Mouse (Mus musculus) heart, embryonic 13.5 days (tissue): ENCODE data around the gene Gm3269. TPM values are rescaled to one million over a fixed set of nuclear protein-coding genes. Genes with fewer than 3 reads are reported as not detected.
A peak's percentile ranks its signal among the peaks of the same experiment; 100 is the strongest.
"Not testable (repeated sequence)": the region's sequence is repeated elsewhere in the genome, so short reads cannot be mapped to it uniquely, and the experiment has no call there.

Experiments used
- ATAC-seq: fragments of 200-750 bp; cut with Nextera tagmentation; 2 replicates; pipeline ENCODE4 v1.8.0; 2017; ENCODE audit warnings: moderate TSS enrichment; ENCODE audit not compliant: insufficient number of reproducible peaks, low FRiP score, low TSS enrichment; ENCODE audit errors: extremely low read depth
- H3K27ac ChIP-seq: fragments of 300-500 bp; sonication (generic); replicated peaks from 2 replicates; pipeline ENCODE4 v1.5.1; 2015; ENCODE audit warnings: moderate library complexity, mild to moderate bottlenecking, inconsistent platforms
- H3K27me3 ChIP-seq: fragments of 300-500 bp; sonication (generic); replicated peaks from 2 replicates; pipeline ENCODE4 v1.6.1; 2015; ENCODE audit warnings: mild to moderate bottlenecking, inconsistent platforms
- H3K36me3 ChIP-seq: fragments of 300-500 bp; sonication (generic); 2 replicates; pipeline ENCODE4 v1.6.1; 2015; ENCODE audit warnings: mild to moderate bottlenecking, inconsistent platforms
- H3K4me1 ChIP-seq: fragments of 300-500 bp; sonication (generic); 2 replicates; pipeline ENCODE4 v1.6.1; 2015; ENCODE audit warnings: inconsistent platforms
- H3K4me2 ChIP-seq: fragments of 300-500 bp; sonication (generic); 2 replicates; pipeline ENCODE4 v1.6.1; 2015; ENCODE audit warnings: inconsistent platforms, mild to moderate bottlenecking, moderate library complexity
- H3K4me3 ChIP-seq: fragments of 300-500 bp; sonication (generic); 2 replicates; pipeline ENCODE4 v1.5.1; 2015; ENCODE audit warnings: moderate library complexity, mild to moderate bottlenecking, inconsistent platforms
- H3K9ac ChIP-seq: fragments of 300-500 bp; sonication (generic); 2 replicates; pipeline ENCODE4 v1.6.1; 2015; ENCODE audit warnings: inconsistent platforms, mild to moderate bottlenecking, moderate library complexity
- H3K9me3 ChIP-seq: fragments of 300-500 bp; sonication (generic); 2 replicates; pipeline ENCODE4 v1.6.1; 2016; ENCODE audit warnings: inconsistent platforms
- WGBS: fragments of 180-500 bp; shearing (Covaris S2); methylation state at CpG from one replicate; pipeline ENCODE4 v1.1.7; 2015; ENCODE audit warnings: mixed read lengths; 5-methylcytosine and 5-hydroxymethylcytosine counted together
- polyA plus RNA-seq: library from polyadenylated mRNA; unstranded; fragments of >200 nt; fragmentation: Nextera tagmentation; extraction: Ambion mirVana; gene quantifications from 2 replicates; pipeline ENCODE4 v1.2.1, GENCODE M21; 2015

Gene Gm3269
- polyA plus RNA-seq = not detected in 2 replicates

DNA sequence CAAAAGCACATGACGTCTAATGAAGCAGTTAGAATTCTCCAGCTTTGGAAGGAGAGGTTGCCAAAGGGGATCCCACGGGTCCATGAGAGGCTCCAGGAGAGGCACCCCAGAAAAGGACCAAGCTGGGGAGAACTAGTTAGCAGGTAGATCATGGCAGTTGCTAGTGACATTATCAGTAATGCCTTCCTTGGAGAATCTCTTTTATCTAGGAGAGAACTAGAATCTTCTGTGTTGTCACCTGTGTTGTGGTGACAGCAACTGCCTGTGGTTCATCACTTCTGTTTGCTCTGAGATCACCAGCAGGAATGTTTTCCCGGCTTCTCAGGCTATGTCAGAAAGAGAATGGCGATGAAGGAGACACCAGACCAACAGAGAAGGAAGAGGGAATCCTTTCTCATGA, at the start of gene Gm3269:
TSS of gene Gm3269 (plus strand) at position 301 of the 400 bp plus-strand sequence.
- H3K4me3 ChIP-seq = not testable (repeated sequence)
- 17% methylated on average over 1 of the region's 4 CpGs for WGBS

DNA sequence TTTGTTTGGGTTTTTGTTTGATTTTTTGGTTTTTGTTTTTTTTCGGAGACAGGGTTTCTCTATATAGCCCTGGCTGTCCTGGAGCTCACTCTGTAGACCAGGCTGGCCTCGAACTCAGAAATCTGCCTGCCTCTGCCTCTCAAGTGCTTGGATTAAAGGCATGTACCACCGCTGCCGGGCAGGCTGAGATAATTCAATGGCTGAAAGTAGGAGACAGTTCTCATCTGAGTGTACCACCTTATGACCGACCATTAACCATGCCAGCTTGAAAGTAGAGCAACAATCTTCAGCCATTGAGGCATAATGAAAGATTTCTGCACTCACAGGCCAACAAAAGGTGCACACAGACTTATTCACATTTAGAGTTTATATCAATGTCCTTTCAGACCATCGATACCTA, 31.5 kb upstream of the Gm3269 start:
- not testable (repeated sequence) for H3K27ac ChIP-seq, H3K4me2 ChIP-seq, H3K36me3 ChIP-seq, H3K9ac ChIP-seq, H3K4me3 ChIP-seq, H3K9me3 ChIP-seq, ATAC-seq, H3K4me1 ChIP-seq, H3K27me3 ChIP-seq
- 65% methylated on average over 6 of the region's 6 CpGs for WGBS

More for the DNA sequence above, at the start of gene Gm3269:
- not testable (repeated sequence) for H3K36me3 ChIP-seq, H3K27me3 ChIP-seq, H3K4me1 ChIP-seq, H3K9me3 ChIP-seq, H3K4me2 ChIP-seq, ATAC-seq, H3K27ac ChIP-seq, H3K9ac ChIP-seq

DNA sequence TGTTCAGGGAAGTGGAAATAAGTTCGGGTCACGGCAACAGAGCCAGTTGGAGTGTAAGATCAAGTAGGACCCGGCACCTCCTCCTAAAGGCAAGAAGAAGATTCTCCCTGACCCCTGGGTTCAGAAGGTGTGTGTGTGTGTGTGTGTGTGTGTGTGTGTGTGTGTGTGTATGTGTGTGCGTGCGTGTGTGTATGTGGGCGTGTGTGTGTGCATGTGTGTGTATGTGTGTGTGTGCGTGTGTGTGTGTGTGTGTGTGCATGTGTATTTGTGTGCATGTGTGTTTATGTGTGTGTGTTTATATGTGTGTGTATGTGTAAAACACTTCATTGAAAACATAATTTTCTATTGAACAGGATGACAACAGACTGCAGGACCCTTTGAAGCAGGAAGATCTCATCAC, 16.0 kb upstream of the Gm3269 start:
- not testable (repeated sequence) for H3K27ac ChIP-seq, H3K4me3 ChIP-seq, H3K36me3 ChIP-seq, H3K27me3 ChIP-seq, H3K9me3 ChIP-seq, ATAC-seq, H3K9ac ChIP-seq, H3K4me1 ChIP-seq, H3K4me2 ChIP-seq
- 90% methylated on average over 2 of the region's 7 CpGs for WGBS

DNA sequence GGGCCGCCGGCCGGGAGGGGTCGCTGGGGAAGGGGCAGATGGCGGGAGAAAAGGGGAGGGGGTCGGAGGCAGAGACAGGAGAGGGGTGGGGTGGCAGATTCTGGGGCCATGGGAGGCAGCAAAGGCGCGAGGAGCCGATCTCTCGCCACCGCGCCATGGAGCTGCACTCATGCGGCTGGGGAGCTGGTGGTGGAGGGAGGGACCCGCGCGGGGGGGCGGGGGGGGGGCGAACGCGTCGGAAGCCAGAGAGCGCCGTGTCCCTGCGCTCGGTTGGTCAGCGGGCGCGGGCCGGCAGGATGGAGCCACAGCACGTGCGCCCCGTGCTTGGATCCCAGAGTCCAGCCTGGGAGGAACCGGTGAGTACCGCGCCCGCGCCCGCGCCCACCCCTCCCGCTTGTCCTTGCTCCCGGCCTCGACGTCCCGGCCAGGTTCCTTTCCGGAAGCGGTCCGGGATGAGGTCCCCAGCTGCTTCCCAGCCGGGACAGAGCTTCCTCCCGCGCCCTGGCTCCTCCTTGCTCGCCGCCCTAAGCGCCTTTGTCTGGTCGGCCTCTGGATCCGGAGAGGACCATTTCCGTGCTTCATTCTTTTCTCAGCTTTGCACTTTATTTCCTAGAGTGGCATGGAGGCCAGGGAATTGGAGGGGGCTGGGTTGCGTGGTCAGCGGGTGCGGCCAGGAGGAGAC, 17.5 kb downstream of the Gm3269 start, which contains the start of gene Gm3264:
TSS of gene Gm3264 (plus strand) at position 278 of the 682 bp plus-strand sequence.
- not testable (repeated sequence) for H3K4me1 ChIP-seq, H3K27ac ChIP-seq, H3K9me3 ChIP-seq, H3K27me3 ChIP-seq, H3K36me3 ChIP-seq, ATAC-seq
- peak within 1 kb of the TSS; percentile 66 for H3K9ac ChIP-seq
- peak within 1 kb of the TSS; percentile 65 for H3K4me2 ChIP-seq
- H3K4me3 ChIP-seq = peak within 1 kb of the TSS; percentile 49
- WGBS = 5% methylated on average over 36 of the region's 59 CpGs

DNA sequence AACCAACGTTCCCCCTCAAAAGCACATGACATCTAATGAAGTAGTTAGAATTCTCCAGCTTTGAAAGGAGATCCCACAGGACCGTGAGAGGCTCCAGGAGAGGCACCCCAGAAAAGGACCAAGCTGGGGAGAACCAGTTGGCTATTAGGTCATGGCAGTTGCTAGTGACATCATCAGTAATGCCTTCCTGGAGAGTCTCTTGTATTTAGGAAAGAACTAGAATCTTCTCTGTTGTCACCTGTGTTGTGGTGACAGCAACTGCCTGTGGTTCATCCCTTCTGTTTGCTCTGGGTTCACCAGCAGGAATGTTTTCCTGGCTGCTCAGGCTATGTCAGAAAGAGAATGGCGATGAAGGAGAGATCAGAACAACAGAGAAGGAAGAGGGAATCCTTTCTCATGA, 54.2 kb downstream of the Gm3269 start, which contains the start of gene Gm3278:
TSS of gene Gm3278 (plus strand) at position 301 of the 400 bp plus-strand sequence.
- not testable (repeated sequence) for H3K4me1 ChIP-seq, H3K36me3 ChIP-seq, H3K9me3 ChIP-seq, H3K4me2 ChIP-seq, H3K27me3 ChIP-seq, H3K27ac ChIP-seq, H3K9ac ChIP-seq, H3K4me3 ChIP-seq, ATAC-seq
- 57% methylated on average over 1 of the region's 3 CpGs for WGBS

Other genes starting within 250 kb of the Gm3269 start
- gene Gm8159, start 205.8 kb upstream of the Gm3269 start, polyA plus RNA-seq = not detected in 2 replicates
- gene Gm3239, start 173.9 kb upstream of the Gm3269 start, polyA plus RNA-seq = 0.42 and 0.57 TPM in 2 replicates
- not detected in 2 replicates for gene Gm7876, start 128.9 kb upstream of the Gm3269 start, polyA plus RNA-seq
- gene Gm3252, start 111.3 kb upstream of the Gm3269 start, polyA plus RNA-seq = 0.47 and 0.93 TPM in 2 replicates
- not detected in 2 replicates for gene Gm9602, start 61.8 kb upstream of the Gm3269 start, polyA plus RNA-seq
- 1.4 and 1.9 TPM in 2 replicates for gene Gm3264, start 17.5 kb downstream of the Gm3269 start, polyA plus RNA-seq
- 0.17 TPM in 1 of 2 replicates, not detected in the other for gene Gm3278, start 54.3 kb downstream of the Gm3269 start, polyA plus RNA-seq
- gene Gm8297, start 145.8 kb downstream of the Gm3269 start, polyA plus RNA-seq = not detected in 2 replicates
- gene Gm3298, start 177.8 kb downstream of the Gm3269 start, polyA plus RNA-seq = not detected in 2 replicates
- not detected in 2 replicates for gene 4930555G01Rik, start 212.5 kb downstream of the Gm3269 start, polyA plus RNA-seq
- 3.1 and 3.2 TPM in 2 replicates for gene Gm8281, start 232.9 kb downstream of the Gm3269 start, polyA plus RNA-seq